Mouse (Mus musculus) large intestine, adult 2 months (tissue): ENCODE results near the gene Adcy6. TPM values are rescaled to one million over a fixed set of nuclear protein-coding genes. Genes with fewer than 3 reads are reported as not detected.
"Not testable (repeated sequence)": the region's sequence is repeated elsewhere in the genome, so short reads cannot be mapped to it uniquely, and the experiment has no call there.

ENCODE experiments used
- DNase-seq: peaks from one replicate; pipeline ENCODE4 v3.0.0-alpha.2; 2012; ENCODE audit warnings: low read depth, low spot score
- WGBS: fragments of 180-500 bp; shearing (Covaris S2); methylation state at CpG from one replicate; pipeline ENCODE4 v1.1.7; 2018; 5-methylcytosine and 5-hydroxymethylcytosine counted together
- polyA plus RNA-seq: library from polyadenylated mRNA; depleted of rRNA; stranded (reverse); fragments of >200 nt; gene quantifications from 2 replicates; pipeline ENCODE4 v1.2.3, GENCODE M21; 2012

Adcy6 gene
- polyA plus RNA-seq, 1 experiment: 64.9 TPM

GRCm38 (mm10) chr15:98606051-98606536, 3.8 kb downstream of the Adcy6 start:
- no peak for DNase-seq
- WGBS: 33% methylated on average over 12 of the region's 12 CpGs

GRCm38 (mm10) chr15:98604041-98604575, 5.8 kb downstream of the Adcy6 start:
- WGBS: 44% methylated on average over 24 of the region's 24 CpGs
- DNase-seq: no peak

GRCm38 (mm10) chr15:98602921-98603458, 6.9 kb downstream of the Adcy6 start:
- WGBS: 14% methylated on average over 4 of the region's 4 CpGs
- no peak for DNase-seq

GRCm38 (mm10) chr15:98602191-98602881, 7.5 kb downstream of the Adcy6 start:
- 10% methylated on average over 13 of the region's 13 CpGs for WGBS

GRCm38 (mm10) chr15:98601832-98602190, 8.1 kb downstream of the Adcy6 start:
- WGBS: 20% methylated on average over 7 of the region's 7 CpGs
- DNase-seq: no peak

More at GRCm38 (mm10) chr15:98602191-98602881, 7.5 kb downstream of the Adcy6 start:
- DNase-seq: no peak

GRCm38 (mm10) chr15:98600036-98600709, 9.7 kb downstream of the Adcy6 start:
- WGBS: 76% methylated on average over 12 of the region's 12 CpGs
- no peak for DNase-seq

DNA sequence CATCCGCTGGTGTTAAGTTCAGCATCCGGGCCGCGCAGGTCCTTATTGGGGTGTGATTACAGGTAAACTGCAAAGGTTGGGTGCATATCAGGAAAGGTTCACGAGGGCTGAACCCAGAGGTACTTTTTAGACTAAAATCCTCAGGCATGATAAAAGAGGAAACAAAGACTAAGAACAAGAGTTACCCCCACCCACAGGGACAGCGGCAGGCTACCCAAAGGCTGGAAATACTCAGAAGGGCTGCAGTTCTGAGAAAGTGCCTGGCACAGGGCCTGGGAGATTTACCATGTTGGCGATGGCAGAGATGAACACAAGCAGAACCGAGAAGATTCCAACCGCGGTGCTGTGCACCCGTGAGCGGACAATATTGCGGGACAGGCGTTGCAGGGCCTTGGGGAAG, 13.3 kb downstream of the Adcy6 start:
- WGBS: 85% methylated on average over 14 of the region's 14 CpGs

GRCm38 (mm10) chr15:98595049-98595448, 14.8 kb downstream of the Adcy6 start:
- WGBS: 48% methylated on average over 5 of the region's 5 CpGs
- no peak for DNase-seq

More for the DNA sequence above, 13.3 kb downstream of the Adcy6 start:
- DNase-seq: no peak

- 71% methylated on average over 19 of the region's 19 CpGs for WGBS
- DNase-seq: no peak
Observed at GRCm38 (mm10) chr15:98594193-98594592, 15.7 kb downstream of the Adcy6 start.

DNA sequence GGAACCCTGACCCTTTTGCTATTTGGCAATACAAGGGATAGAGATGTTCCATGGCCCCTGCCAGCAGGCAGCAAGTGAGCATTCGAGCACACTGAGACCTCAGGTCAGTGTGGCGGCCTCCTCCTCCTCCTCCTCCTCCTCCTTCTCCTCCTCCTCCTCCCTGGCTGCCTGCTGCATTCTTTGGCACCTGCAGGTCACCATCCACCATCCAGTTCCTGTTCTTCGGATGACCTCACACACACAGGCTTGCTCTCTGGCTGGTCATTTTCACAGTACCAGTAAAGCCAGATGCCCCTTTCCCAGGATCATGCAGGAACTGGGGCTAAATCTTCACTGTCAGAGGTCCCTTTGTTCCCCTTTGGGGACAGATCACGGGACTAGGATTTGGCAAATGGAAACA, 18.5 kb downstream of the Adcy6 start:
- WGBS: 58% methylated on average over 4 of the region's 4 CpGs

GRCm38 (mm10) chr15:98589640-98590336, 20.1 kb downstream of the Adcy6 start:
- WGBS: 37% methylated on average over 7 of the region's 7 CpGs
- no peak for DNase-seq

More for the DNA sequence above, 18.5 kb downstream of the Adcy6 start:
- DNase-seq: no peak

GRCm38 (mm10) chr15:98587751-98588150, 22.1 kb downstream of the Adcy6 start:
- 44% methylated on average over 11 of the region's 11 CpGs for WGBS
- DNase-seq: no peak

DNA sequence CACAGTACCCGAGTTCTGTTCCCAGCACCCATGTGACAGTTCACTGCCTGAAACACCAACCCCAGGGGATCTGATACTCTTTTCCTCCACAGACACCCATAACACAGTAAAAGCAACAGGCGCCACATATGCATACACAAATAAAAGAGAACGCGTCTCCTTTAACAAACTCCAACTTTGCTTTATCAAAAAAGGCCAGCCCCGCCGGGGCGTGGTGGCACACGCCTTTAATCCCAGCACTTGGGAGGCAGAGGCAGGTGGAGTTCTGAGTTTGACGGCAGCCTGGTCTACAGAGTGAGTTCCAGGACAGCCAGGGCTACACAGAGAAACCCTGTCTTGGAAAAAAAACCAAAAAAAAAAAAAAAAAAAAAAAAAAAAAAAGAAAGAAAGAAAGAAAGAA, 23.7 kb downstream of the Adcy6 start:
- WGBS: 31% methylated on average over 9 of the region's 9 CpGs

DNA sequence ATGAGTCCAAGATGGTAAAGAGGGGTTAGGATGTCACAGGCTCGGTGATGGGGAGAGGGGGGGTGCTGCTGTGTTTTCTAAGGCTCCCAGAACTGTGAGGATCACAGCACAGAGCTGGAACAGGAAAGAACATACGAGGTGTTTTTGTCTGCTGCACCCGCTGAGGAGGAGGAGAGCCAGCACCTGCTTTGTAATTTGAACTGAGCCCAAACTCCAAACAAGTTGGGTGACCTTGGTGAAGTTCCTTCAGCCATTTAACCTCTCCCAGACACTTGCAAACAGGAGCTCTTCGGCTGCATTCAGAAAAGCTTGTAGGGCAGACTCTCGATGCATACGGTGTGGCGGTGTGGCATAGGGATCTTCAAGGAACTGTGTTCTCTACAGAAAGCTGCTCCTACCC, 24.5 kb downstream of the Adcy6 start:
- DNase-seq: no peak

More for the DNA sequence above, 23.7 kb downstream of the Adcy6 start:
- DNase-seq: not testable (repeated sequence)

DNA sequence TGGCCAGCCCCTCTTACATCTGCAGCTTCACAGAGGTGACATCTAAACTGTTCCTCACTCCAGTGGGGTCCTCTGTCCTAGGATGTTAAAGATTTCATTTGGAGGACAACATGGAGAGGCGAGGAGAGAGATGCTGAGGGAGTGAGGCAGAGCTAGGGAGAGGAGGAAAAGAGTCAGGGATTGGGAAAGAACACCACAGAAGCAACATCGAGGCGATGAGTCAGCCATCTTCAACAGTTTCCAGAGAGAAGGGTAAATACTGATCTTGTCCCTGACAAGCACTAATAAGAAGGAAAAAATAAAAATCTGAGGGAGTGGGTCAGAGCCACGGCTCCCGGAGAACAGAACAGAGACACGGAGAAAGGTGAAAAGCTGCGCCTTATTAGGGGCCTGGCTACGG, 26.9 kb downstream of the Adcy6 start:
- DNase-seq: no peak
- WGBS: 64% methylated on average over 8 of the region's 8 CpGs

More for the DNA sequence above, 24.5 kb downstream of the Adcy6 start:
- WGBS: 28% methylated on average over 7 of the region's 7 CpGs

GRCm38 (mm10) chr15:98582410-98582809, 27.5 kb downstream of the Adcy6 start:
- 28% methylated on average over 8 of the region's 8 CpGs for WGBS
- DNase-seq: no peak

- DNase-seq: peak; percentile 82
- 22% methylated on average over 4 of the region's 5 CpGs for WGBS
Observed at GRCm38 (mm10) chr15:98579795-98580464, 29.9 kb downstream of the Adcy6 start.

GRCm38 (mm10) chr15:98579310-98579709, 30.6 kb downstream of the Adcy6 start:
- 94% methylated on average over 2 of the region's 2 CpGs for WGBS
- no peak for DNase-seq

DNA sequence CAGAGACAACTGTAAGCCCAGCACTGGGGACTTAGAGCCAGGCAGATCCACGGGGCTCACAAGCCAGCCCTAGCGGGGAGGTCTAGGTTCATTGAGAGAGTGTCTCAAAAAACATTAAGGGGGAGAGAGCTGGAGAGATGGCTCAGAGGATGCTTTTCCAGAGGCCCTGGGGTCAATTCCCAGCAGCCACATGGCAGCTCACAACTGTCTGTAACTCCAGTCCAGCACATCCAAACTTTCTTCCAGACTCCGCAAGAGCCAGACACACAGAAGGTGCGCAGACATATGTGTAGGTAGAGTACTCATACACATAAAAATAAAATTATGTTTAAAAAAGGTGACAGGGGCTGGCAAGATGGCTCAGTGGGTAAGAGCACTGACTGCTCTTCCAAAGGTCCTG, 36.6 kb downstream of the Adcy6 start:
- no peak for DNase-seq
- WGBS: 85% methylated on average over 4 of the region's 4 CpGs
